Mouse (Mus musculus) hindbrain, postnatal 0 days (tissue): Measurements from ENCODE around the gene Cmtm8. TPM values are rescaled to one million over a fixed set of nuclear protein-coding genes. Genes with fewer than 3 reads are reported as not detected.

ENCODE experiments used
- ATAC-seq: fragments of 200-750 bp; cut with Nextera tagmentation; 2 replicates; pipeline ENCODE4 v1.8.0; 2017; ENCODE audit warnings: mild to moderate bottlenecking, moderate TSS enrichment, moderate library complexity
- DNase-seq: peaks from one replicate; pipeline ENCODE4 v3.0.0-alpha.2; 2015; ENCODE audit warnings: low spot score
- H3K27ac ChIP-seq: fragments of 300-500 bp; sonication (generic); 2 replicates; pipeline ENCODE4 v1.5.1; 2014; ENCODE audit warnings: mild to moderate bottlenecking
- H3K27me3 ChIP-seq: fragments of 300-500 bp; sonication (generic); 2 replicates; pipeline ENCODE4 v1.6.1; 2014; ENCODE audit warnings: low read length, mixed read lengths; ENCODE audit not compliant: insufficient read depth
- H3K36me3 ChIP-seq: fragments of 300-500 bp; sonication (generic); 2 replicates; pipeline ENCODE4 v1.6.1; 2014; ENCODE audit warnings: low read length, mixed read lengths; ENCODE audit not compliant: insufficient read depth
- H3K4me1 ChIP-seq: fragments of 300-500 bp; sonication (generic); 2 replicates; pipeline ENCODE4 v1.6.1; 2014; ENCODE audit warnings: antibody characterized with exemption, low read length, mixed read lengths; ENCODE audit not compliant: insufficient read depth
- H3K4me2 ChIP-seq: fragments of 300-500 bp; sonication (generic); 2 replicates; pipeline ENCODE4 v1.6.1; 2014; ENCODE audit warnings: low read depth, mild to moderate bottlenecking, low read length, moderate library complexity, mixed read lengths
- H3K4me3 ChIP-seq: fragments of 300-500 bp; sonication (generic); 2 replicates; pipeline ENCODE4 v1.5.1; 2014; ENCODE audit warnings: low read length
- H3K9ac ChIP-seq: fragments of 300-500 bp; sonication (generic); replicated peaks from 2 replicates; pipeline ENCODE4 v1.6.1; 2014; ENCODE audit warnings: mild to moderate bottlenecking, low read length, moderate library complexity, mixed read lengths
- H3K9me3 ChIP-seq: fragments of 300-500 bp; sonication (generic); 2 replicates; pipeline ENCODE4 v1.6.1; 2016; ENCODE audit warnings: low read length, mixed read lengths
- CTCF ChIP-seq: IDR thresholded peaks from 2 replicates; pipeline ENCODE4 v1.5.1; 2016; ENCODE audit warnings: antibody characterized with exemption, control low read depth, low read depth
- WGBS: fragments of 180-500 bp; shearing (Covaris S2); extraction: QIAGEN DNeasy Blood & Tissue Kit; methylation state at CpG from one replicate; pipeline ENCODE4 v1.1.7; 2014; 5-methylcytosine and 5-hydroxymethylcytosine counted together
- polyA plus RNA-seq: library from polyadenylated mRNA; unstranded; fragments of >200 nt; fragmentation: Nextera tagmentation; extraction: Ambion mirVana; gene quantifications from 2 replicates; pipeline ENCODE4 v1.2.1, GENCODE M21; 2015
- total RNA-seq: library from RNA; depleted of rRNA; stranded (reverse); fragments of >200 nt; gene quantifications from 2 replicates; pipeline ENCODE4 v1.2.3, GENCODE M21; 2014; rRNA removed

The Cmtm8 gene
- total RNA-seq = 5.9 and 7.1 TPM in 2 replicates
- 6.6 and 7.3 TPM in 2 replicates for polyA plus RNA-seq

DNA sequence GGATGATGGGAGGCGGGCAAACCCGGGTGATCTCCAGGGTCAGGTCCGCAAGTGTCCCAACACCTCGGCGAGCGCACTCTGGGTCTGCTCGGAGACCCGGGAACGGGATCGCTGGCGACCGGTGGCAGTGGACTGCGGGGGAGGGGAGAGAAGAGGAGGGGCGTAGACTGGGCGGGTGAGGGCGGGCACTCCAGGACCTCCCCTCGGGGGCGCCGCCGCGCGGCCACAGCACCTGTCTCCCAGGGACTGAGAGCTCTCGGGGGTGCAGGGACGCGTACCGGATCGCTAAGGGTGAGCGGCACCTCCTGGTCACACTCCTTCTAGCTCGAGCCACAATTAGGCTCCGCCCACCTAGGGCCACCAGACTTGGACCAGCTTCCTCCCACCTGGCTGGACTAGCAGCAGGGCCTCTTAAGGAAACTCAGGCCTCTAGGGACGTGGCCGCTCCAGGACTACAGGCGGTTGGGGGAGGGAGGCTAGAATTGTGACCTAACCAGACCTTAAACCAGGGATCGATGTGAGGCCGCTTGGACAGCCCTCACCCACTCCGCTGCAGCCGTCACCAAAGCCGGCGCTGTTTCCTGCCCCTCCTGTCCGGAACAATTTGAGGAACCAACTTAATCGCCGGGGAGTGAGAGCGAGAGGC is at the start of gene Cmtm8:
TSS of gene Cmtm8 (minus strand) at position 140 of the 646 bp plus-strand sequence.
- peak within 1 kb of the TSS; percentile 64 for H3K4me3 ChIP-seq
- no peaks in the 10 kb centered on the region for H3K4me1 ChIP-seq
- peak within 1 kb of the TSS; percentile 100 for H3K4me2 ChIP-seq
- H3K27me3 ChIP-seq = no peaks in the 10 kb centered on the region
- H3K9ac ChIP-seq = peak within 1 kb of the TSS; percentile 53
- DNase-seq = peak; percentile 42
- H3K9me3 ChIP-seq = no peaks in the 10 kb centered on the region
- 0 out of 2 replicates have a peak, but pooled peaks have one; percentile 1 for TF ChIP-seq CTCF
- peak; percentile 75 for ATAC-seq
- no peak within 1 kb of the TSS; the same call in 1 of the 2 replicates for H3K27ac ChIP-seq
- WGBS = under 1% methylated on average over 38 of the region's 43 CpGs
- H3K36me3 ChIP-seq = no peaks in the 10 kb centered on the region

DNA sequence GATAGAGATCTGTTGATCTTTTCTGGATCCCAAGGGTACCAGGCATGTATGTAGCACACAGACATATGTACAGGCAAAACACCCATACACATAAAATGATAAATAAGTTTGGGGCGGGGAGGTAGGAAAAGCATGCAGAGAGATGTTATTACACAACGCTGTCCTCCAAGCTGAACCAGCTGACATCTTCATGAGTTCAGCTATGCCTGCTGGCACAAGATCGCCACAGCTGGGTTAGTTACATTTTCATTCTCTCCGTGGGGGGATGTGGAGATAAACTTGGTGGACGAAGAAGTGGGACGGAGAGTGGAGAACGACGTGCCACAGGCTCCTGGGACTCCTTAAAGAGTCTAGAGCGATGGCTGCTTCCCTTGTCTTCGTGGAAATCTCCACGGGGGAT is 49.0 kb upstream of the Cmtm8 start:
- Histone ChIP-seq H3K4me2 (no peak overlapping the region), H3K4me1 (no peaks in the 10 kb centered on the region; the same call in 1 of the 2 replicates), H3K4me3 (no peak overlapping the region), H3K27ac (no peak overlapping the region), H3K27me3 (no peaks in the 10 kb centered on the region), H3K9me3 (no peaks in the 10 kb centered on the region), H3K36me3 (no peaks in the 10 kb centered on the region), H3K9ac (no peak overlapping the region)
- TF ChIP-seq CTCF = no peak
- WGBS = 82% methylated on average over 11 of the region's 11 CpGs
- ATAC-seq (no peak), DNase-seq (no peak)

DNA sequence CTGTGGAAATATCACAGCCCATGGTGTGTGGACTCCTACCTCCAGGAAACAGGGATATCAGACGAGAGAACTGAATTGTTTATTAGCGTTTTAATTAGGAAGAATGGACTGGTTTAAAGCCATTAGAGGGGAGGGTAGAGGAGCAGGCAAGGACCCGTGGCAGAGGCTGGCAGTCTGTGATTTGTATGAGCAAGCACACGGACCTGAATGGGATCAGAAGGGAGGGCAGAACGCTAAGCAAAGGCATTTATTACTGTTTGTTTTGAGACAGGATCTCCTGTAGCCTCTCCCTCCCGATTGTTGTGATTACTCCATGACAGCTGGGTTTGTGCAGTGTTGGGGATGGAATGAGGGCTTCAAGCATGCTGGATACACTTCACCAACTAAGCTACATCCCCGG is 46.4 kb upstream of the Cmtm8 start:
- Histone ChIP-seq H3K27me3 (no peaks in the 10 kb centered on the region), H3K36me3 (no peaks in the 10 kb centered on the region), H3K9me3 (no peaks in the 10 kb centered on the region), H3K27ac (no peak overlapping the region), H3K9ac (no peak overlapping the region), H3K4me1 (no peaks in the 10 kb centered on the region; the same call in 1 of the 2 replicates), H3K4me3 (no peak overlapping the region), H3K4me2 (no peak overlapping the region)
- TF ChIP-seq CTCF = no peak
- 41% methylated on average over 7 of the region's 7 CpGs for WGBS
- DNase-seq (no peak), ATAC-seq (no peak)

DNA sequence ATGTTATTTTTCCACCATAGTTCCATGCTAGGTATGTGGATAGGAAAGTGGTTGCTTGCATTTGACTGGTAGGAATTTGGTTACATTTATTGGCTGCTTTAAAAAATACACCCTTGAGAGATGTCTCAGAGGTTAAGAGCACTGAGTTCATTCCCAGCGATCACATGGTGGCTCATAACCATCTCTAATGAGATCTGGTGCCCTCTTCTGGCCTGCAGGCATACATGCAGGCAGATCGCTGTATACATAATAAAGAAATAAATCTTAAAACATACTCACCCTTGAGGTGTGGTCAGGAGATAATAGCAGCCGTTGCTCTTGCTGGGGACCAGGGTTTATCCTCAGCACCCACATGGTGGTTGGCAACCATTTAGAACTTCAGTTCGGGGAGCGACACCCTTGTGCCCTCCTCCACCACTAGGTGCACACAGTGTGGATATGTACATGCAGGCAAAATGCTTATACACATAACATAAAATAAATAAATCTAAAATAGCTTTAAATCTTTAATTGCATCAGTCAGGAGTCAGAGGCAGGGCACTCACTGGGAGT is 45.0 kb upstream of the Cmtm8 start:
- Histone ChIP-seq H3K9ac (no peak overlapping the region), H3K4me2 (no peak overlapping the region), H3K4me3 (no peak overlapping the region), H3K9me3 (no peaks in the 10 kb centered on the region), H3K27ac (no peak overlapping the region), H3K27me3 (no peaks in the 10 kb centered on the region), H3K36me3 (no peaks in the 10 kb centered on the region), H3K4me1 (no peaks in the 10 kb centered on the region; the same call in 1 of the 2 replicates)
- 0 out of 2 replicates have a peak, but pooled peaks have one; percentile 14 for TF ChIP-seq CTCF
- no peak for DNase-seq
- 86% methylated on average over 5 of the region's 5 CpGs for WGBS
- ATAC-seq = no peak

DNA sequence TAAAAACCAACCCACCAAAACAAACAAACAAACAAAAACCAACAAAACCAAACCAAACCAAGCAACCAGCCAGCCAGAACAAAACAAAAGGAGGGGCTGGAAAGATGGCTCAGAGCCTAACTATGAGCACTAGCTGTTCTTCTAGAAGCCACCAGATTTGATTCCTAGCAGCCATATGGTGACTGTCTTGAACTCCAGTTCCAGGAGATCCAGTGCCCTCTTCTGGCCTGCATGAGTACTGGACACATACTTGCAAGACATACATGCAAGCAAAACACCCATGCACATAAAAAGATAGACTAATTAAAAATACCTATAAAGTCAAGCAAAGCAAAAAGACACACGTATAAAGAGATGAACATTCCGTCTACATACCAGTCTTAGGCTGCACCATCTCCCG is 43.7 kb upstream of the Cmtm8 start:
- H3K36me3 ChIP-seq = no peaks in the 10 kb centered on the region
- DNase-seq (peak; percentile 65), ATAC-seq (no peak)
- H3K27me3 ChIP-seq = no peaks in the 10 kb centered on the region
- no peaks in the 10 kb centered on the region for H3K9me3 ChIP-seq
- WGBS = 90% methylated on average over 3 of the region's 3 CpGs
- H3K4me3 ChIP-seq = no peak overlapping the region
- TF ChIP-seq CTCF = peak; percentile 66
- H3K27ac ChIP-seq = no peak overlapping the region
- H3K9ac ChIP-seq = no peak overlapping the region
- no peak overlapping the region for H3K4me2 ChIP-seq
- no peaks in the 10 kb centered on the region for H3K4me1 ChIP-seq

DNA sequence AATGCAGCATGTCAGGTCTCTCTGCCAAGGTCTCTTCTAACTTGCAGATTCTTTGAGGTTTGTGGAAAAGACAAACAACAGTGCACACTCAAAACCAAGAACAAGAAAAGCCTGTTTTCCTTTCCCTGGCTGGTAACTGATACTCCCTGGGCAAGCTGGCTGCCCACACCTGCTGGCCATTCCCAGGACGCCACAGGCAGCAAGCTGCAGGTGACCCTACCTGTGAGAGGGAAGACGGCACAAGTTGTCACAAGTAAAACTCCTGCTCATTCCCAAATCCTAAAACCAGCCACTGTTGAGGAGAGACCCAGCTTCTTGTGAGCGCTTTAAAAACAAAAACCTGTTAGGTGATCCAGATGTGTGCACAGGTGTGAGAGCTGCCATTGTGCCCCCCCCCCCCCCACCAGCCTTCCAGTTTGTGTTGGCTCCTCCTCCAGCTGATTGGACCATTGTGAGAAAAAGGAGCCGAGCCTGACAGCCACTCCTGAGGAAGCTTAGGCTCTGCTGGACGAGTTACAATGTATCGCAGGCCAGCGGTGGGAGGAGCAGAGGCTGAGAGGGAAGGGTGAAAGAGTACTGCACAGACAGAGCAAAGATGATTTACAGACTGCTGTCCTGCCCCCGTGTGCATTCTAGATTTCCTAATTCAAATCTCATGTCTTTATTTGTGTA is 42.2 kb upstream of the Cmtm8 start:
- Histone ChIP-seq H3K27ac (no peak overlapping the region), H3K4me2 (no peak overlapping the region), H3K36me3 (no peaks in the 10 kb centered on the region), H3K9ac (no peak overlapping the region), H3K4me1 (no peaks in the 10 kb centered on the region), H3K9me3 (no peaks in the 10 kb centered on the region), H3K4me3 (no peak overlapping the region), H3K27me3 (no peaks in the 10 kb centered on the region)
- peak; percentile 8 for DNase-seq
- WGBS = 32% methylated on average over 8 of the region's 8 CpGs
- no peak for ATAC-seq
- TF ChIP-seq CTCF = no peak

DNA sequence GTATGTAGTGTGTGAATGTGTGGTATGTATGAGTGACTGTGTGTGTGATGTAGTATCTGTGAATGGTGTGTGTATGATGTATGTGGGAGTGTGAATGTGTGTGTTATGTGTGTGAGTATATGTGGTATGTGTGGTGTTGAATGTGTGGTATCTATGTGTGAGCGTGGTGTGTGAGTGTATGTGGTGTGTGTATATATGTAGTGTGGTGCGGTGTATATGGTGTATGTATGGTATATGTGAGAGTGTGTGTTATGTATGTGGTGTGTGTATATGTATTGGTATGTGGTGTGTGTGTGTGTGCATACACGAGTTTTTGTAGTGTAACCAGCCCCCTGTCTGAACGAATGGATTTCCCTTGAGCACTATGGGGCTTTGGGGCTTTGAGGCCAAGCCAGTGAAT is 41.6 kb upstream of the Cmtm8 start:
- Histone ChIP-seq H3K36me3 (no peaks in the 10 kb centered on the region), H3K9me3 (no peaks in the 10 kb centered on the region), H3K4me1 (no peaks in the 10 kb centered on the region), H3K4me3 (no peak overlapping the region), H3K4me2 (no peak overlapping the region), H3K27ac (no peak overlapping the region), H3K27me3 (no peaks in the 10 kb centered on the region), H3K9ac (no peak overlapping the region)
- no peak for ATAC-seq
- 76% methylated on average over 4 of the region's 4 CpGs for WGBS
- TF ChIP-seq CTCF = no peak
- no peak for DNase-seq
